Mouse (Mus musculus): ENCODE results near the gene Mex3a.

- TF ChIP-seq CTCF (IDR thresholded peaks at IDR 0.05; ENCODE audit: borderline replicate concordance, insufficient read depth, low read length), result no peak
- TF ChIP-seq POLR2A (IDR thresholded peaks at IDR 0.05; ENCODE audit: low read depth, low read length), result no peak
Observed at GRCm38 (mm10) chr3:88494836-88495628, 37.2 kb upstream of the Mex3a start.
